Mouse (Mus musculus) cortical plate, adult 2 months (tissue): ENCODE results near the gene Ppara.

Source experiments
- CTCF ChIP-seq: fragments of 200-500 bp; IDR thresholded peaks from 2 replicates; pipeline ENCODE4 v1.5.1; 2011; ENCODE audit warnings: mild to moderate bottlenecking, control low read depth, low read length; ENCODE audit not compliant: insufficient read depth; ENCODE audit errors: extremely low read depth
- POLR2A ChIP-seq: fragments of 200-500 bp; IDR thresholded peaks from 2 replicates; pipeline ENCODE4 v1.6.1; 2011; ENCODE audit warnings: mild to moderate bottlenecking, low read length, control low read depth; ENCODE audit not compliant: insufficient read depth; ENCODE audit errors: extremely low read depth

DNA sequence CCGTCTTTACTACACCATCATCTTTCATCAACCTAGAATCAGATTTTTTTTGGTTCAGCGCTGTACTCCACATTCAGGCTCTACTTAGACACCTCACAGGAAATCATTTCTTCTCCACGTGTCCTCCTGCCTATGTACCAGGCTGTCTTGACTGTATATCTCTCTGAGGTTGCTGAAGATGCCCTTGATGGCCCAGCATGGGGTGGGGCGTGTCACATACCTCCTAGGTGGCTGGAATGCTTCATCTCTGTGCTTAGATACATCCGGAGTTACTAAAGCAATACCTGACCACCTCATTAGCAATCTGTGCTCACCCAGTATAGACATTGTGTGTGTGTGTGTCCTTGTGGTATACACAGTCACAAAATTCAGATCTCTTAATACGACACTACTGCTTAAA lies 60.7 kb downstream of the Ppara start:
- TF ChIP-seq POLR2A (no peak), CTCF (no peak)
